Mouse (Mus musculus) hindbrain, postnatal 0 days (tissue): ENCODE measurements at regions not wholly inside any gene's neighbourhood (a gene's known extent, or its start where the extent isn't known, plus 50 kb on each side); places are given as distances from the start of the nearest gene placed in this dataset.

ENCODE experiments used
- ATAC-seq: fragments of 200-750 bp; cut with Nextera tagmentation; 2 replicates; pipeline ENCODE4 v1.8.0; 2017; ENCODE audit warnings: mild to moderate bottlenecking, moderate TSS enrichment, moderate library complexity
- DNase-seq: peaks from one replicate; pipeline ENCODE4 v3.0.0-alpha.2; 2015; ENCODE audit warnings: low spot score
- H3K27ac ChIP-seq: fragments of 300-500 bp; sonication (generic); 2 replicates; pipeline ENCODE4 v1.5.1; 2014; ENCODE audit warnings: mild to moderate bottlenecking
- H3K27me3 ChIP-seq: fragments of 300-500 bp; sonication (generic); 2 replicates; pipeline ENCODE4 v1.6.1; 2014; ENCODE audit warnings: low read length, mixed read lengths; ENCODE audit not compliant: insufficient read depth
- H3K36me3 ChIP-seq: fragments of 300-500 bp; sonication (generic); 2 replicates; pipeline ENCODE4 v1.6.1; 2014; ENCODE audit warnings: low read length, mixed read lengths; ENCODE audit not compliant: insufficient read depth
- H3K4me1 ChIP-seq: fragments of 300-500 bp; sonication (generic); 2 replicates; pipeline ENCODE4 v1.6.1; 2014; ENCODE audit warnings: antibody characterized with exemption, low read length, mixed read lengths; ENCODE audit not compliant: insufficient read depth
- H3K4me2 ChIP-seq: fragments of 300-500 bp; sonication (generic); 2 replicates; pipeline ENCODE4 v1.6.1; 2014; ENCODE audit warnings: low read depth, mild to moderate bottlenecking, low read length, moderate library complexity, mixed read lengths
- H3K4me3 ChIP-seq: fragments of 300-500 bp; sonication (generic); 2 replicates; pipeline ENCODE4 v1.5.1; 2014; ENCODE audit warnings: low read length
- H3K9ac ChIP-seq: fragments of 300-500 bp; sonication (generic); replicated peaks from 2 replicates; pipeline ENCODE4 v1.6.1; 2014; ENCODE audit warnings: mild to moderate bottlenecking, low read length, moderate library complexity, mixed read lengths
- H3K9me3 ChIP-seq: fragments of 300-500 bp; sonication (generic); 2 replicates; pipeline ENCODE4 v1.6.1; 2016; ENCODE audit warnings: low read length, mixed read lengths
- CTCF ChIP-seq: IDR thresholded peaks from 2 replicates; pipeline ENCODE4 v1.5.1; 2016; ENCODE audit warnings: antibody characterized with exemption, control low read depth, low read depth
- WGBS: fragments of 180-500 bp; shearing (Covaris S2); extraction: QIAGEN DNeasy Blood & Tissue Kit; methylation state at CpG from one replicate; pipeline ENCODE4 v1.1.7; 2014; 5-methylcytosine and 5-hydroxymethylcytosine counted together

- Histone ChIP-seq H3K4me2 (no peak overlapping the region), H3K27ac (no peak overlapping the region), H3K9ac (no peak overlapping the region), H3K9me3 (no peaks in the 10 kb centered on the region), H3K4me1 (no peaks in the 10 kb centered on the region), H3K27me3 (no peaks in the 10 kb centered on the region), H3K36me3 (no peaks in the 10 kb centered on the region), H3K4me3 (no peak overlapping the region)
- 74% methylated on average over 11 of the region's 11 CpGs for WGBS
- ATAC-seq (no peak), DNase-seq (peak; percentile 12)
- TF ChIP-seq CTCF, result no peak
Measured at GRCm38 (mm10) chr6:84376666-84377065, 217.0 kb downstream of the Cyp26b1 start.

GRCm38 (mm10) chr6:84375498-84375897, 218.2 kb downstream of the Cyp26b1 start:
- H3K9ac ChIP-seq, result no peak overlapping the region
- H3K27ac ChIP-seq, result no peak overlapping the region
- no peaks in the 10 kb centered on the region for H3K4me1 ChIP-seq
- ATAC-seq, result no peak; the same call in 1 of the 2 replicates
- TF ChIP-seq CTCF, result peak; percentile 91
- H3K9me3 ChIP-seq, result no peaks in the 10 kb centered on the region
- H3K36me3 ChIP-seq, result no peaks in the 10 kb centered on the region
- no peak overlapping the region for H3K4me2 ChIP-seq
- H3K4me3 ChIP-seq, result no peak overlapping the region
- WGBS, result 16% methylated on average over 8 of the region's 8 CpGs
- peak; percentile 75 for DNase-seq
- no peaks in the 10 kb centered on the region for H3K27me3 ChIP-seq

GRCm38 (mm10) chr6:84366365-84366764, 227.3 kb downstream of the Cyp26b1 start:
- no peak overlapping the region for H3K4me2 ChIP-seq
- H3K9me3 ChIP-seq, result no peaks in the 10 kb centered on the region
- no peak for TF ChIP-seq CTCF
- H3K4me3 ChIP-seq, result no peak overlapping the region
- no peaks in the 10 kb centered on the region for H3K4me1 ChIP-seq
- ATAC-seq, result peak; percentile 59; the same call in 1 of the 2 replicates
- no peaks in the 10 kb centered on the region for H3K27me3 ChIP-seq
- H3K27ac ChIP-seq, result no peak overlapping the region
- H3K9ac ChIP-seq, result no peak overlapping the region
- DNase-seq, result peak; percentile 34
- H3K36me3 ChIP-seq, result no peaks in the 10 kb centered on the region
- WGBS, result 34% methylated on average over 6 of the region's 6 CpGs

- DNase-seq (no peak), ATAC-seq (no peak)
- Histone ChIP-seq H3K9ac (no peak overlapping the region), H3K4me2 (no peak overlapping the region), H3K4me1 (no peaks in the 10 kb centered on the region), H3K27ac (no peak overlapping the region), H3K9me3 (no peaks in the 10 kb centered on the region), H3K36me3 (no peaks in the 10 kb centered on the region), H3K4me3 (no peak overlapping the region), H3K27me3 (no peaks in the 10 kb centered on the region)
- WGBS, result 54% methylated on average over 4 of the region's 4 CpGs
- no peak for TF ChIP-seq CTCF
Measured at GRCm38 (mm10) chr6:84365914-84366313, 227.8 kb downstream of the Cyp26b1 start.

- no peaks in the 10 kb centered on the region for H3K27me3 ChIP-seq
- no peaks in the 10 kb centered on the region for H3K36me3 ChIP-seq
- DNase-seq, result no peak
- no peak for ATAC-seq
- no peak overlapping the region for H3K4me3 ChIP-seq
- H3K9me3 ChIP-seq, result no peaks in the 10 kb centered on the region
- 31% methylated on average over 2 of the region's 2 CpGs for WGBS
- H3K4me1 ChIP-seq, result no peaks in the 10 kb centered on the region
- no peak for TF ChIP-seq CTCF
- H3K4me2 ChIP-seq, result no peak overlapping the region
- no peak overlapping the region for H3K27ac ChIP-seq
- no peak overlapping the region for H3K9ac ChIP-seq
Measured at GRCm38 (mm10) chr6:84364964-84365363, 228.7 kb downstream of the Cyp26b1 start.

- H3K4me2 ChIP-seq, result no peak overlapping the region
- no peak overlapping the region for H3K9ac ChIP-seq
- no peak for TF ChIP-seq CTCF
- WGBS, result 71% methylated on average over 1 of the region's 1 CpGs
- H3K4me1 ChIP-seq, result no peaks in the 10 kb centered on the region
- H3K4me3 ChIP-seq, result no peak overlapping the region
- H3K36me3 ChIP-seq, result no peaks in the 10 kb centered on the region
- ATAC-seq (no peak), DNase-seq (no peak)
- no peak overlapping the region for H3K27ac ChIP-seq
- no peaks in the 10 kb centered on the region for H3K9me3 ChIP-seq
- no peaks in the 10 kb centered on the region for H3K27me3 ChIP-seq
Measured at GRCm38 (mm10) chr6:84362331-84362730, 231.4 kb downstream of the Cyp26b1 start.

GRCm38 (mm10) chr6:84357911-84358310, 235.8 kb downstream of the Cyp26b1 start:
- DNase-seq (no peak), ATAC-seq (no peak)
- Histone ChIP-seq H3K27me3 (no peaks in the 10 kb centered on the region), H3K9me3 (no peaks in the 10 kb centered on the region), H3K9ac (no peak overlapping the region), H3K4me3 (no peak overlapping the region), H3K27ac (no peak overlapping the region), H3K4me2 (no peak overlapping the region), H3K36me3 (no peaks in the 10 kb centered on the region), H3K4me1 (no peaks in the 10 kb centered on the region)
- 79% methylated on average over 10 of the region's 10 CpGs for WGBS
- TF ChIP-seq CTCF, result no peak
